Mouse (Mus musculus): Measurements from ENCODE around the gene Hspbp1.

The Hspbp1 gene

DNA sequence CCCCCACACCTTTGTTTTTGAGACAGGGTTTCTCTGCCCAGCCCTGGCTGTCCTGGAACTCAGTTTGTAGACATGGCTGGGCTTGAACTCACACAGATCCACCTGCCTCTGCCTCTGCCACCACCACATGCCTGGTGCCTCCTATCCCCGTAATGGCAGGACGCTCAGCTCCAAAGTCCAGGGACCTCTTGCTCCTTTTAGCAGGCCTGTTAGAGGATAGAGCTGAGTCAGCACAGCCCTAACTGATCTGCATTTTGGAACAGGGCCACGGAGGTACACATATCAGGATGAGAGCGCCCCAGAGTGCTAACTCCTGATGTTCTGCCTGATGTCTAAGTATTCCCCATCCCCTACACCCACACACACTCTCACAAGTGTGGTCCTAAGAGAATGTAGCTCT lies 53.8 kb downstream of the Hspbp1 start, which contains the start of gene Tmem86b:
Gene Tmem86b (minus strand): TSS at position 392 of the 400 bp plus-strand sequence.
- DNase-seq (ENCODE audit: low spot score in 2 of 2) = no peak

DNA sequence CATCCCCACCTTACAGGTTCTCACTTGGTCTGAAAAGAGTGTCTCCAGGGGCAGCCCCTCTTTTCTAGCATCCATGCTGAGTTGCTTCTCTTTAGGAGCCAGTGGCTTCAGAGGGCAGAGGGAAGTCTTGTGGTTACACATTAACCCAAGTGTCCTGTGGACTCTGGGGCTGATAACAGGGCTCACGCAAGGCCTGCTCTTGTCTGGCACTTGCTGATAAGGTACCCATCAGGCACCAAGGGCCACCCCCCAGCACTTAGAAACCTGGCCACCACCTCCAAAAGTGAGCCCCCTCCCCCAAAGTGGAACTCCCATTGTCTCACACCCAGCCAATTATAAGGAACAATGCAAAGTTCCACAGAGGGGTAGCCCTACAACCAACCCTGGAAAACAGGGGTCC lies 54.7 kb downstream of the Hspbp1 start:
- no peak for DNase-seq (ENCODE audit: low spot score in 2 of 2)

GRCm38 (mm10) chr7:4629586-4629985 lies 55.3 kb downstream of the Hspbp1 start:
- DNase-seq (ENCODE audit: low spot score in 2 of 2) = no peak

- DNase-seq (ENCODE audit: low spot score in 2 of 2) = no peak
Observed at GRCm38 (mm10) chr7:4625928-4626327, 58.9 kb downstream of the Hspbp1 start.

- no peak for DNase-seq (ENCODE audit: low spot score in 2 of 2)
Observed at GRCm38 (mm10) chr7:4624343-4624742, 60.5 kb downstream of the Hspbp1 start.

DNA sequence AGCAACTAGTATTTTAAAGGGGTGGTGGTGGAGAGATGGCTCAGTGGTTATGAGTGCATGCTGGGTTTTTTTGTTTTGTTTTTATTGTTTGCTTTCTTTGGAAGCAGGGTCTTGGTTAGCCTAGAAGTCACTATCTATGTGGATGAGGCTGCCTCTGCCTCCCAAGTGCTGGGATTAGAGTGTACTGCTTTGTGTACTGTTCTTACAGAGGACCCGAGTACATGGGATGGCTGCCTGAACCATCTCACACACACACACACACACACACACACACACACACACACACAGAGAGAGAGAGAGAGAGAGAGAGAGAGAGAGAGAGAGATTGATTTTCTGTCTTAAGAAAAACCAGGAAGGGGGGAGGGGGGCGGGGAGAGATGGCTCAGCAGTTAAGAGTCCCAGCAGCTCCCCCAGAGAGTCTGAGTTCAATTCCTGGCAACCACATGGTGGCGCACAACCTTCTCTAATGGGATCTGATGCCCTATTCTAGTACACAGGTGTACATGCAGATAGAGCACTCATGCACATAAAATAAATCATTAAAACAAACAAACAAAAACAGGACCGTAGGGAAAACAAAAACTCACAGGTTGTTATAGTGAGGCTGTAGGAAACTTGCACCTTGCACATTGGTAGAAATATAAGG lies 61.2 kb downstream of the Hspbp1 start:
- DNase-seq (ENCODE audit: low spot score in 2 of 2) = no peak

DNA sequence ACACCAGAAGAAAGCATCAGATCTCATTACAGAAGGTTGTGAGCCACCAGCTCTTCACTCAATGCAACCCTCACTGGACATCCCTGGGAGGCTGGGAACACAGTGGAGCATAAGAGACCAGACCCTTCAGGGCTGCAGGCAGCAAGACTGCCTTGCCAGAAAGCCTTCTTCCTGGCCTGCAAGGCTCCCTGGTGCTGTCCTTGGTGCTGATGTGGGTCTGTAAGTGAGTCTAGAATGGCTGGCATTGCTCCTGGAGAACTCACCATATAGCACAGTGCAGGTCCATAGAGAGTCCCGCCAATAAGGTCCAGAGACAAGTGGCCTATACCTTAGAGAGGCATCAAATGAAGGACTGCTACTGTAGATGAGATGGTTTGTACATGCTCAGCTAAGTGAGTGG lies 64.9 kb downstream of the Hspbp1 start:
- DNase-seq (ENCODE audit: low spot score in 2 of 2) = no peak

DNA sequence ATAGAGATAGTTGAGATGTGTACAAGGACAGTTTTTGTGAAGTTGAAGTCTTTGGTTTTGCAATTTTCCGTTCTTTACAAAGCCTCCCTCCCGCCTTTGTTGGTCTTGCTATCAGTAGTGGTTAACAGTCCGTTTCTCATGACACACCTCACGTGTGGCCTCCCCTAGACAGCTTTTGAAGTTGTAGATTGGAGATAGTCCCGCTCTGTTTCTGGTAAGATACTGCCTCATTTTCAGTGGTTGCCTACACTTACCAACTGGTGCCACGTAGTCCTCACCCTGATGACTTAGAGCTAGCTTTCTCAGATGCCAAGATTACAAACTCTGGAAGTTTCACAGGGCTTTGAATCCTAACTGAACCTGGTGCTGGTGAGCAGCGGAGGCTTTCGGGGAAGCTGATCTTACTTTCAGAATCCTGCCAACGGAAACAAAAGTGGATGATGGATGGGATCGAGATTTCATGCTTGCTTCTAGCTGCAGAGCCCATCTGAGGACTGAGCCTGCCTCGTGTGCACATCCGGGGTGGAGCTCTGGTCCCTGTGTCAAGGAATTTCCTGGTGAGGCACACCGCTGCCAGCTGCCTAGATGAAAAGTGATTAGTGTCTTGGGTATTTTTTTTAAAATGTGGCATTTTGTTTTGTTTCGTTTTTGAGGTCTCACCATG lies 71.0 kb downstream of the Hspbp1 start:
- no peak for DNase-seq (ENCODE audit: low spot score in 2 of 2)

DNA sequence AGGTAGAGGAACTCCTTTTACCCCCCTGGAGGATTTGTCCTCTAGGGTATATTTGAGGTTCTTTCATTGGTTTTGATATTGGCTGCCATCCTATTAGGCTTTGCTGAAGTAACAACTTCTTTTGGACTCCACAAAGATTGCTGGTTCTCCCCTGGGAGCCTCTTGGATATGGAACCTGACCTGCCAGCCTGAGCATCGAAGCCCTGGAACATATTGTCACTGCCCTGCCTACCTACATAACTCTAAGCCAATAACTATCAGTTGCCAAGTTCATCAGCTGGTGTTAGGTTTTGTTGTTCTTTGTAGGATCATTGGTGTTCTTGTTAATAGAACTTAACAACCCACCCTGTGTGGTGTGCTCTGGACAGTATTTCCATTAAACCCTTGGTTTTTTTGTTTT lies 71.9 kb downstream of the Hspbp1 start:
- no peak for DNase-seq (ENCODE audit: low spot score in 2 of 2)

DNA sequence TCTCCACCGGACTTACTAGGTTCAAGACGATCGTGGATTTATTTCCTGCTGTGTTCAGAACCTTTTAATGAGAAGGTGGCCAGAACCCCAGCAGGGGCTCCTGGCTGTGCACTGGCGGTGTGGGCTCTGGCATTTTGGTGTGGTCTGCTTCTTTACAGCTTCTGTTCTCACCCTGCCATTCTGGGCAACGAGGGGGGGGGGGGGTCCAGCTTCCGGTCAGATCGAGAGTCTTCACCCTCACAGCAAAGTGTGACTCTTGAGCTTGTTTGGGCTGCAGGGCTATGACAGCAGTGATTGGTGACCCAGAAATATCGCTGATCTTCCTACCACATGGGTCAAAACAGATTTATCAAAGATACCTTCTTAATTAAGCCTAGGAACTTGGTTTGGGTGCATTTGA lies 72.5 kb downstream of the Hspbp1 start:
- no peak for DNase-seq (ENCODE audit: low spot score in 2 of 2)

GRCm38 (mm10) chr7:4611921-4612341 lies 72.9 kb downstream of the Hspbp1 start:
- DNase-seq (ENCODE audit: low spot score in 2 of 2) = no peak

- DNase-seq (ENCODE audit: low spot score in 2 of 2) = no peak
Observed at GRCm38 (mm10) chr7:4611511-4611910, 73.4 kb downstream of the Hspbp1 start.

All from frontal cortex, postnatal 25 days (tissue).